Mouse (Mus musculus) forebrain, embryonic 12.5 days (tissue): ENCODE data around the gene Olfr648. TPM values are rescaled to one million over a fixed set of nuclear protein-coding genes. Genes with fewer than 3 reads are reported as not detected.

ENCODE experiments used
- ATAC-seq: fragments of 200-750 bp; cut with Nextera tagmentation; 2 replicates; pipeline ENCODE4 v1.8.0; 2017; ENCODE audit warnings: moderate TSS enrichment; ENCODE audit not compliant: low FRiP score
- H3K27ac ChIP-seq: fragments of 300-500 bp; sonication (generic); 2 replicates; pipeline ENCODE4 v1.5.1; 2016; ENCODE audit warnings: mild to moderate bottlenecking
- H3K27me3 ChIP-seq: fragments of 300-500 bp; sonication (generic); 2 replicates; pipeline ENCODE4 v1.6.1; 2016; ENCODE audit warnings: mild to moderate bottlenecking
- H3K36me3 ChIP-seq: fragments of 300-500 bp; sonication (generic); replicated peaks from 2 replicates; pipeline ENCODE4 v1.6.1; 2016; ENCODE audit warnings: mild to moderate bottlenecking
- H3K4me1 ChIP-seq: fragments of 300-500 bp; sonication (generic); 2 replicates; pipeline ENCODE4 v1.6.1; 2016
- H3K4me2 ChIP-seq: fragments of 300-500 bp; sonication (generic); 2 replicates; pipeline ENCODE4 v1.6.1; 2016; ENCODE audit warnings: mild to moderate bottlenecking, moderate library complexity
- H3K4me3 ChIP-seq: fragments of 300-500 bp; sonication (generic); replicated peaks from 2 replicates; pipeline ENCODE4 v1.5.1; 2016; ENCODE audit warnings: mild to moderate bottlenecking
- H3K9ac ChIP-seq: fragments of 300-500 bp; sonication (generic); 2 replicates; pipeline ENCODE4 v1.6.1; 2016; ENCODE audit warnings: mild to moderate bottlenecking
- H3K9me3 ChIP-seq: fragments of 300-500 bp; sonication (generic); 2 replicates; pipeline ENCODE4 v1.6.1; 2016
- WGBS: fragments of 180-500 bp; shearing (Covaris S2); methylation state at CpG from one replicate; pipeline ENCODE4 v1.1.7; 2016; 5-methylcytosine and 5-hydroxymethylcytosine counted together
- polyA plus RNA-seq: library from polyadenylated mRNA; unstranded; fragments of >200 nt; fragmentation: Nextera tagmentation; extraction: Ambion mirVana; gene quantifications from 2 replicates; pipeline ENCODE4 v1.2.1, GENCODE M21; 2016

Olfr648 gene
- 0.41 and 0.51 TPM in 2 replicates for polyA plus RNA-seq

GRCm38 (mm10) chr7:104183292-104183691, at the start of gene Olfr648:
Gene Olfr648, minus strand, starts transcription at chr7:104183392.
- no peak within 1 kb of the TSS for H3K9ac ChIP-seq
- H3K4me1 ChIP-seq: no peaks in the 10 kb centered on the region
- H3K4me2 ChIP-seq: no peak within 1 kb of the TSS
- no peak for ATAC-seq
- no peaks in the 10 kb centered on the region for H3K27me3 ChIP-seq
- no peaks in the 10 kb centered on the region for H3K9me3 ChIP-seq
- no peak within 1 kb of the TSS for H3K4me3 ChIP-seq
- no peak within 1 kb of the TSS for H3K27ac ChIP-seq
- no peaks in the 10 kb centered on the region for H3K36me3 ChIP-seq
- 92% methylated on average over 2 of the region's 2 CpGs for WGBS

GRCm38 (mm10) chr7:104231203-104231602, 48.0 kb upstream of the Olfr648 start:
- Histone ChIP-seq H3K27me3 (no peaks in the 10 kb centered on the region), H3K9me3 (no peaks in the 10 kb centered on the region), H3K4me2 (no peak overlapping the region), H3K36me3 (no peaks in the 10 kb centered on the region), H3K27ac (no peak overlapping the region), H3K4me1 (no peaks in the 10 kb centered on the region), H3K9ac (no peak overlapping the region), H3K4me3 (no peak overlapping the region)
- no peak for ATAC-seq
- WGBS: 41% methylated on average over 2 of the region's 2 CpGs

DNA sequence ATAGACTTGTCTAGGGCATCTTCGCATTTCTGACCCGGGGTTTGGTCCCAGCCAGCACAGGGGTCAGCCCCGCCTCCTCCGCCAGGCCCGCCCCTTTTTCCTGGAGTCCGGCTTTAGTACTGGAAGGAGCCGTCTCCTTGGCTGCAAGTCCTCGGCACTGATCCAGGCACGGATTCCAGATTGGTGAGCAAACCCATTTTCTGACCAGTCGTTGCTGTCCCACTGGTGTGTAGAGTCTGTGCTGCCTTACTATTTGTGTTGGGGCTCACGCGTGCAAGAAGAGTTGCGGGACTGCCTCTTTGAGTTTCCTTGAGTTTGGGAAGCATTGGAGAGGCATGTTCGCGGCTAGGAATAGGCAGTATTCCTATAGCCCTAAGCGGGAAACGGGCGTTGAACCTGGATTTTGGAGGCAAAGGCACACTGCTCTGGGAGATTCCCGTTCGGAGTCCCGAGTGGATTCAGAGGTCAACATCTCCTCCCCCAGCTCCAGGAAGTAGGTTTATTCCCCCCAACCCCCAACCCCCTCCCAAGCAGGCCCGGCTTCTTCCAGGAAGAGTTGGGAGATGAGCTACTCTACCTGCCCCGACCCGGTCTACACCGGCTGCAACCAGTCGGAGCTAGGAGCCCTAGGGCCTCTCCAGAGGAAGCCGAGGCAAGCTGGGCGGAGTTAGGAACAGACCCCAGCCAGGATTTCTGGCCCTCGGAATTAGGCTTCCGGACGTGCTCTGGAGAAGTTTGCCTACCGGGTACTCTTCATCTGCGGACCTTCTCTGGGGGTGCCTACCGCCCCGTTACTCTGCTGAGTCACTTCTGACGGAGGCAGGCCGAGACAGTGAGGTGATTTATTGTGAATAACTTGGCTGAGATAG, 35.7 kb upstream of the Olfr648 start, which contains the start of gene Trim6:
Gene Trim6, plus strand, starts transcription at position 93 of the 869 bp plus-strand sequence.
- Histone ChIP-seq H3K4me2 (peak within 1 kb of the TSS; percentile 54), H3K27ac (no peak within 1 kb of the TSS), H3K36me3 (no peaks in the 10 kb centered on the region), H3K9me3 (no peaks in the 10 kb centered on the region), H3K27me3 (0 out of 2 replicates have a peak, but pooled peaks cover 3% of the 10 kb centered on the region), H3K4me3 (peak within 1 kb of the TSS; percentile 34), H3K4me1 (peaks cover 8% of the 10 kb centered on the region), H3K9ac (no peak within 1 kb of the TSS)
- 3% methylated on average over 37 of the region's 37 CpGs for WGBS
- ATAC-seq: peak; percentile 76; the same call in 1 of the 2 replicates

DNA sequence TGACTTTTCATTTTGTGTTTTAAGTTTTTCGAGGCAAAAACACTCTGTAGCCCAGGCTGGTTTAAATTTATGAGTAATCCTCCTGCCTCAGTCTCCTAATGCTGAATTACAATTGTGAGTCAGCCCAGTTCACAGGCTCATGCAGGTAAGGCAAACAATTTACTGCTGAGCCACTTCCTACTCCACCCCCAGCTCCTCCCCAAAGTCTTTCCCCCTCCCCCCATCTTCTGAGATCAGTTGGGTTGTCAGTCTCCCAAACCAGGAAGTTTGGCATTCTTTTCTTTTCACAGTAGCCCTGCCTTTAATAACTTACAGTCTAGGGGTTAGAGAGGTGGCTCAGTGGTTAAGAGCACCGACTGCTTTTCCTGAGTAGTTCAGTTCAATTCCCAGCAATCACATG, 34.7 kb upstream of the Olfr648 start:
- ATAC-seq: no peak
- no peak overlapping the region for H3K27ac ChIP-seq
- H3K9ac ChIP-seq: no peak overlapping the region
- H3K4me3 ChIP-seq: no peak overlapping the region
- H3K4me1 ChIP-seq: peaks cover 8% of the 10 kb centered on the region
- 0 out of 2 replicates have a peak, but pooled peaks cover 3% of the 10 kb centered on the region for H3K27me3 ChIP-seq
- WGBS: 95% methylated on average over 2 of the region's 2 CpGs
- H3K4me2 ChIP-seq: no peak overlapping the region
- H3K36me3 ChIP-seq: no peaks in the 10 kb centered on the region
- no peaks in the 10 kb centered on the region for H3K9me3 ChIP-seq

DNA sequence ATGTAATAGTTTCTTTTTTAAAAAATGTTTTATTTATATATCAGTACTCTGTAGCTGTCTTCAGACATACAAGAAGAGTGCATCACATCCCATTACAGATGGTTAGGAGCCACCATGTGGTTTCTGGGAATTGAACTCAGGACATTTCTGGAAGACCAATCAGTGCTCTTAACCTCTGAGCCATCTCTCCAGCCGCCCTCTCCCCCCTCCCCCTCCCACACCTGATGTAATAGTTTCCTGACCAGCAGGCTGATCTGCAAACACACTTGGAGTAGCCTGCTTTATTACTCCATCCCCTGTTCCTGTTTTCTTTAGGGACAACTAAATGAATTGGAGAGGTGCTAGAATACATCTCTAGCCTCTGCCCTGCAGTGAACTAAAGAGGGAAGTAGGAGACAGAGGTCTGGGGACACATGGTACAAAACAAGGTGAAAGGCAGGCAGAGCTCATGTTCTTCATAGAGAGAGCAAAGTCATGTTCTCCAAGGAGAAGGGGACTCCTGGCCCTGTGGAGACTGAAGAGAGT, 32.9 kb upstream of the Olfr648 start:
- Histone ChIP-seq H3K4me1 (peaks cover 8% of the 10 kb centered on the region), H3K27ac (no peak overlapping the region), H3K4me3 (no peak overlapping the region), H3K9me3 (no peaks in the 10 kb centered on the region), H3K9ac (no peak overlapping the region), H3K27me3 (0 out of 2 replicates have a peak, but pooled peaks cover 3% of the 10 kb centered on the region), H3K36me3 (no peaks in the 10 kb centered on the region), H3K4me2 (no peak overlapping the region)
- ATAC-seq: no peak
- 55% methylated on average over 1 of the region's 1 CpGs for WGBS

- no peaks in the 10 kb centered on the region for H3K4me1 ChIP-seq
- H3K4me3 ChIP-seq: no peak overlapping the region
- H3K9ac ChIP-seq: no peak overlapping the region
- no peaks in the 10 kb centered on the region for H3K36me3 ChIP-seq
- H3K27me3 ChIP-seq: no peaks in the 10 kb centered on the region
- H3K27ac ChIP-seq: no peak overlapping the region
- no peak for ATAC-seq
- no peak overlapping the region for H3K4me2 ChIP-seq
- 92% methylated on average over 7 of the region's 7 CpGs for WGBS
- H3K9me3 ChIP-seq: no peaks in the 10 kb centered on the region
These were observed 23.0 kb upstream of the Olfr648 start for GRCm38 (mm10) chr7:104206197-104206596.

DNA sequence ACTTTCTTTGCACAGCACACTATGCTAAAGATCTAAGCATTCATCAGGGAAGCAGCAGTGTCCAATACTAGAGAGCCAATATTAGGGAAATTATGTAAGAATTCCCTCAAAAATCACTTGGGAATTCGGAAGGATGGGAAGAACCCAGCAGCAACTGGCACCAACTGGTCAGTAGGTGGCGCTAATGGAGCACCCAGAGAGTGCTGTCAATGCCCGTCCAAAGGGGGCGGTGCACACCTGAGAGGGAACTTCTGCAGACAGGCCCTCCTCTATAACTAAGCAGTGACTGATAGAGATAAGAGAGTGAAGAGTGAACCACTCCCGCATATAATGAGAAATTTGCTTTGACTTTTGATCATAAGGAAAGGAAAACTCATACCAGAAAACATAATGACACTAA, 16.6 kb upstream of the Olfr648 start:
- peak; percentile 77 for ATAC-seq
- H3K9ac ChIP-seq: no peak overlapping the region
- no peaks in the 10 kb centered on the region for H3K36me3 ChIP-seq

DNA sequence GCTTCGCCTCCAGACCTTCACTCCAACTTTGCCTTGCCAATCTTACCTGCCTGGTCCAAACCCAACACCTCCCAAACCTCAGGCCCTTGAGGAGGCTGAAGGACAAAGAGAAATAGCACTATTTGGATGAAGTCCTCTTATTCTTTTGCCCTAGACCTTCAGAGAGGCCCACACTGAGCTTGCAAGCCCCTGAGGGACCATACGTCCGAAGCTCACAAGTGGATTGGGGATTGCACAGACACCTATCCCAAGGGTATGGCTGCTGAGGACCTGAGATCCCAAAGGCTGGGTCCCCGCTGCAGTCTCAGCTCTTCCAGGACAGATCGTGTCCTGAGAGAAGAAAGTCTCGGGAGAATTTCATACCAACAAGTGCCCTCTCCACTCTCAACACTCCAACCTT, 12.7 kb upstream of the Olfr648 start, which contains the start of gene Olfr649:
Gene Olfr649, minus strand, starts transcription at position 101 of the 400 bp plus-strand sequence.
- no peaks in the 10 kb centered on the region for H3K36me3 ChIP-seq
- ATAC-seq: no peak
- no peaks in the 10 kb centered on the region for H3K27me3 ChIP-seq
- H3K4me2 ChIP-seq: no peak within 1 kb of the TSS
- H3K9me3 ChIP-seq: no peaks in the 10 kb centered on the region
- no peak within 1 kb of the TSS for H3K4me3 ChIP-seq
- no peaks in the 10 kb centered on the region for H3K4me1 ChIP-seq
- no peak within 1 kb of the TSS for H3K27ac ChIP-seq
- 84% methylated on average over 6 of the region's 6 CpGs for WGBS
- no peak within 1 kb of the TSS for H3K9ac ChIP-seq

More for the DNA sequence above, 16.6 kb upstream of the Olfr648 start:
- Histone ChIP-seq H3K4me2 (no peak overlapping the region), H3K4me3 (no peak overlapping the region), H3K27me3 (no peaks in the 10 kb centered on the region), H3K27ac (no peak overlapping the region), H3K4me1 (no peaks in the 10 kb centered on the region), H3K9me3 (no peaks in the 10 kb centered on the region)
- WGBS: 8% methylated on average over 5 of the region's 5 CpGs

GRCm38 (mm10) chr7:104191275-104191674, 8.1 kb upstream of the Olfr648 start:
- 65% methylated on average over 9 of the region's 9 CpGs for WGBS
- ATAC-seq: no peak
- H3K27ac ChIP-seq: no peak overlapping the region
- no peaks in the 10 kb centered on the region for H3K9me3 ChIP-seq
- no peaks in the 10 kb centered on the region for H3K36me3 ChIP-seq
- no peak overlapping the region for H3K9ac ChIP-seq
- H3K4me2 ChIP-seq: no peak overlapping the region
- H3K4me1 ChIP-seq: no peaks in the 10 kb centered on the region
- no peaks in the 10 kb centered on the region for H3K27me3 ChIP-seq
- H3K4me3 ChIP-seq: no peak overlapping the region

- Histone ChIP-seq H3K36me3 (no peaks in the 10 kb centered on the region), H3K9ac (no peak overlapping the region), H3K4me1 (no peaks in the 10 kb centered on the region), H3K9me3 (no peaks in the 10 kb centered on the region), H3K27me3 (no peaks in the 10 kb centered on the region), H3K27ac (no peak overlapping the region), H3K4me2 (no peak overlapping the region), H3K4me3 (no peak overlapping the region)
- no peak for ATAC-seq
- 79% methylated on average over 1 of the region's 1 CpGs for WGBS
These were observed 4.1 kb downstream of the Olfr648 start for GRCm38 (mm10) chr7:104179074-104179473.

- Histone ChIP-seq H3K4me1 (no peaks in the 10 kb centered on the region), H3K4me2 (no peak overlapping the region), H3K27ac (no peak overlapping the region), H3K9me3 (no peaks in the 10 kb centered on the region), H3K9ac (no peak overlapping the region), H3K4me3 (no peak overlapping the region), H3K36me3 (no peaks in the 10 kb centered on the region), H3K27me3 (no peaks in the 10 kb centered on the region)
- no peak for ATAC-seq
- WGBS: 73% methylated on average over 5 of the region's 5 CpGs
These were observed 4.7 kb downstream of the Olfr648 start for GRCm38 (mm10) chr7:104178422-104179054.

DNA sequence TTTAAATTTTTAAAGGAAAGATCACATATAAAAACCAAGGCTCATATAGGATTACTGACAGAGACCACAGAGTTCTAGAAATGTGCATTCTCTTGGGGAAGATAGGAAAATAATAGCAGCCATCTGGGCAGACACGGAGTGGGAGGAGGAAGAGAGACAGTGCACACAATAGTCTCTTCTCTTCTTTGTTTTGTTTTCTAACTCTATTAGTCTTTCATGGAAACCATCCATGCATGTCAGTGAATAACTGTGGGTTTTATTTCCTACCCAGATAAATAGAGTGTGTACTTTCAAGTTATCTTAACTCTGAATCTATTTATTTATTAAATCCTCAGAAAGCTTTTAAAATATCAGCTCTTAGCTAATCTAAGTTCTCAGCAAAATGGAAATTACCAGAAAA, 8.1 kb downstream of the Olfr648 start:
- Histone ChIP-seq H3K27ac (no peak overlapping the region), H3K4me3 (no peak overlapping the region), H3K9ac (no peak overlapping the region), H3K4me2 (no peak overlapping the region), H3K36me3 (no peaks in the 10 kb centered on the region), H3K4me1 (no peaks in the 10 kb centered on the region), H3K9me3 (no peaks in the 10 kb centered on the region), H3K27me3 (no peaks in the 10 kb centered on the region)
- WGBS: 27% methylated on average over 1 of the region's 1 CpGs
- no peak for ATAC-seq
